Mouse (Mus musculus) E14TG2a.4 (cell line): ENCODE data around the gene Kcnd3.

Experiments used
- CTCF ChIP-seq: conservative IDR thresholded peaks from 2 replicates; pipeline ENCODE4 v1.5.1; 2014; ENCODE audit warnings: low read length
- NANOG ChIP-seq: IDR thresholded peaks from 2 replicates; pipeline ENCODE4 v1.6.1; 2014; ENCODE audit warnings: borderline replicate concordance, low read length, mixed read lengths

- TF ChIP-seq CTCF (no peak), NANOG (no peak)
These were observed 223.8 kb downstream of the Kcnd3 start for GRCm38 (mm10) chr3:105675932-105676331.
